Mouse (Mus musculus): Measurements from ENCODE around the gene Dyrk1a.

DNA sequence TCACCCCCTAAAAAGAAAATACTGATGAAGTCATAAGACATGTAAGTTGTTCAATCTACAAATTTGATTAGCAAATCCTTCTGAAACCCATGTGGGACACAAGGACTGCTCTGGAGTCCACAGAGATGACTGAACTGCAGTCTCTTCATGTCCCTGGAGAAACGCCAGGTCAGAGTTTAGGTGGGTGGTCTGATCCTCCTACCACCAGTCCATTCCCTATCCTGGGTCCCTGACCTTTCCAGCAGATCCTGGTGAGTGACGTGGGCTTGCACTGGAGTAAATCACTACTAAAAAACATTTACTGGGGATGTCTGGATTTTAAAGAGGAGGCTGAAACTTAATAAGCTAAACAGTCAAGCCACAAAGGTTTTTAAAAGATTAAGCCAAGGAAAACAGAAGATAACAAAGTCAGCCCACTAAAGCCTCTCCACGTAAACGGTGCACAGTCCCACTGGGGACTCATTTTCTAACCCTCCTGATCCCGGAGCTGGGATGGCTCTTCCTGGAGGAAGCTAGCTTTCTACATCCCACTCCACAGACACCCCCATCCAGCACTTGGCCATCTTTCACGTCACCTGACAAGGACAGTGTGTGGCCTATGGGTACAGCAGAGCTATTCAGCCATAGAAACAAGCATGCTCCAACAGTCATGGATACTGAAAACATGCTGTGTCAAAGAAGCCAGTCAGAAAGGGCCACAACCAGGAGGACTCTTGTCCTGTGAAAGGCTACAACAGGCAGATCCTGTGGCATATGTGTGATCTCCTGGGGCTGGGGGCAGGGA, 46.0 kb upstream of the Dyrk1a start:
- TF ChIP-seq CTCF (IDR thresholded peaks at IDR 0.05; ENCODE audit: low read depth) = no peak
- TF ChIP-seq EP300 (IDR thresholded peaks at IDR 0.05; ENCODE audit: low read depth) = no peak
